Mouse (Mus musculus): ENCODE results near the gene Drg2.

DNA sequence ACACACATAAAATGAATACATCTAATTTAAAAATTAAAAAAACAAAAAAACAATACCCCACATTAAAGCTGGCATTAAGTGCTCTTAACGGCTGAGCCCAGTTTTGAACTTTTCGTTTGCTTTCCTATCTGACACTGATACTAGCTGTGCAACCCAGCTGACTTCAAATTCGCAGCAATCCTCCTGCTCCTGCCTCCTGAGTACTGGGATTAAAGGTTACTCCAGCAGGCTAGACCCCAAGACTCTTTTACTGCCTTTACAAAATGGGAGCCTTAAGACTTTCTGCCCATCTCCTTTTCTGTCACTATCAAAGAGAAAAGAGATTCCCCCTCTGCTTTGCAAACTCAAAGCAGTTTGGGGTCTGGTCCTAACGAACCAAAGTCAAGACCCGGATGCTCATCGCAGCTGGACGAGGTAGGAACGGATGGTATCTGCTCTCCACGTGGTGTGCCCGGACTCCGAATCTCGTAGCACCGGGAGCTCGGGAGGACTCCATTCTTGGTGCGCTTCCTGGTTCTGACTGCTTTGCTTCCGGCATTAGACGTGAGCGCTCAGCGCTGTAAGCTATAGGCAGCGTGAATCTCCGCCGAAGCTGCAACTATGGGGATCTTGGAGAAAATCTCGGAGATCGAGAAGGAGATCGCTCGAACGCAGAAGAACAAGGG lies at the start of gene Drg2:
- TF ChIP-seq CTCF (IDR thresholded peaks at IDR 0.05) (no peak), EP300 (IDR thresholded peaks at IDR 0.05) (no peak)
